Mouse (Mus musculus) forebrain, embryonic 10.5 days (tissue): ENCODE measurements around the gene Cer1. TPM values are rescaled to one million over a fixed set of nuclear protein-coding genes. Genes with fewer than 3 reads are reported as not detected.

Source experiments
- DNase-seq: peaks from one replicate; pipeline ENCODE4 v3.0.0-alpha.2; 2017; ENCODE audit warnings: low spot score; ENCODE audit errors: extremely low spot score
- H3K27ac ChIP-seq: fragments of 300-500 bp; sonication (generic); 2 replicates; pipeline ENCODE4 v1.5.1; 2016; ENCODE audit warnings: mild to moderate bottlenecking
- H3K27me3 ChIP-seq: fragments of 300-500 bp; sonication (generic); 2 replicates; pipeline ENCODE4 v1.6.1; 2016; ENCODE audit warnings: mild to moderate bottlenecking; ENCODE audit not compliant: poor library complexity, severe bottlenecking
- H3K36me3 ChIP-seq: fragments of 300-500 bp; sonication (generic); replicated peaks from 2 replicates; pipeline ENCODE4 v1.6.1; 2016; ENCODE audit warnings: mild to moderate bottlenecking, moderate library complexity
- H3K4me1 ChIP-seq: fragments of 300-500 bp; sonication (generic); 2 replicates; pipeline ENCODE4 v1.6.1; 2016
- H3K4me3 ChIP-seq: fragments of 300-500 bp; sonication (generic); 2 replicates; pipeline ENCODE4 v1.5.1; 2016; ENCODE audit warnings: mild to moderate bottlenecking, moderate library complexity
- H3K9me3 ChIP-seq: fragments of 300-500 bp; sonication (generic); 2 replicates; pipeline ENCODE4 v1.6.1; 2016; ENCODE audit warnings: mild to moderate bottlenecking, moderate library complexity
- WGBS: fragments of 180-500 bp; shearing (Covaris S2); methylation state at CpG from one replicate; pipeline ENCODE4 v1.1.7; 2016; 5-methylcytosine and 5-hydroxymethylcytosine counted together
- polyA plus RNA-seq: library from polyadenylated mRNA; unstranded; fragments of >200 nt; fragmentation: Nextera tagmentation; extraction: Ambion mirVana; gene quantifications from 2 replicates; pipeline ENCODE4 v1.2.1, GENCODE M21; 2016

Cer1 gene
- polyA plus RNA-seq, 1 experiment from 2014 or later, result not detected

DNA sequence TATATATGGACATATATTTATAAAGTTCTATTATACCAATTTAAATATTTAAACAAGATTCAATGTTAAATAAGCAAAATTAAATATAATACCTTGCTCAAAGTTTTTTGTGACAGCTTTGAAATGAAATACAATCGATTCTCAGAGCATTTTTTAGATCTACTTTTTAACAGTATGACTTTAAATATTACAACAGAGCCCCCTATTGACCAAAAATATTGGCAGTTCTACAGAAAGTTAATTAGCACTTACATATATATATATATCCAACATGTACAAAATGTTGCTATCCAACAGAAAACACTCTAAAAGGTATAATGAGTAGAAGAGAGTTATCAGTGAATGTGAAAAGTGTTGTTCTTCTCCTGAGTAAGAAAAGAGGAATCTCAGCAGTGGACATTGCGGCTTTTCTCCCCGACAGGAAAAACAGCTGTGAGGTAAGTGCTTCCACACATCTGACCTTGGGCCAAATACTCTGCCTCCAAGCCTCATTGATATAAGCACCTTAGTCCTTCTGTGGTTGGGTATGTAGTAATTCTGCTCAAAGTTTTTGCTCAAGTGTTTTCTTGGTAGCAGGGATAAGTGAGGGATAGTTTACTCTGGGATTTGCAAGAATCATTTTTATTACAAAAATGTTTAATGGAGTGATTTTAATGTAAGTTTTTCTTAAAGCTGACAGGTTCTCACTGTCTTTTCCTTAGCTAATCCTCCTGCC lies 47.3 kb downstream of the Cer1 start:
- peaks cover 47% of the 10 kb centered on the region for H3K36me3 ChIP-seq
- no peaks in the 10 kb centered on the region for H3K4me1 ChIP-seq
- no peaks in the 10 kb centered on the region for H3K27me3 ChIP-seq
- no peak for DNase-seq
- WGBS, result 87% methylated on average over 3 of the region's 3 CpGs
- no peak overlapping the region for H3K4me3 ChIP-seq
- H3K9me3 ChIP-seq, result no peaks in the 10 kb centered on the region
- no peak overlapping the region for H3K27ac ChIP-seq

Other genes starting within 250 kb of the Cer1 start
- gene Nfib, start 179.4 kb downstream of the Cer1 start, polyA plus RNA-seq, result 16.0 and 21.8 TPM in 2 replicates
- gene Zdhhc21, start 25.2 kb downstream of the Cer1 start, polyA plus RNA-seq, result 11.6 and 13.7 TPM in 2 replicates
- 6.2 and 7.2 TPM in 2 replicates for gene Frem1, start 167.2 kb upstream of the Cer1 start, polyA plus RNA-seq